25 mouse cellular contexts compared by ENCODE assay signal in the genomic region with DNA sequence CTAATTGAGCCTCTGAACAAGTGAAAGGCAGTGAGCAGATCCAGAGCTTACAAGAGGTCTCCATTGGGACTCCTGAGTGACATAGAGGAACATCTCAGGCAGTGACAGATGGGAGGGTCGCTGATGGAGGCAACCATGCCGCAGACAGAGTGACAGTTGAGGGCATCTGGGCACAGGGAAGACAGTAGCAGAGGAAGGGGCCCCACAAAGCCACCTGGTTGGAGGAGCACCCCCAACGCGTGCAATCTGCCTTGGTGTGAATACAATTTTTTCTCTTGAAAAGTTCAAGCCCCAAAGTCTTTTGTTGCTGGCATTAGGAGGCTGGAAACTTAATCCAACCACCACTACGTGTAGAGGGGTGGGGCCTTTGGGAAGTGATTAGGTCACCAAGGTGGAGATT. TPM values are rescaled to one million over a fixed set of nuclear protein-coding genes. Genes with fewer than 3 reads are reported as not detected.
A peak's percentile ranks its signal among the peaks of the same experiment; 100 is the strongest.
DNase-seq lines count a peak whose midpoint lies in the region; ATAC-seq and TF ChIP-seq lines count a peak whose summit lies in the region.
"Had no signal": no experiment of that assay in that cellular context is flagged by ENCODE, and none has a peak within 500 bp of the region (broad histone marks: within the 10 kb centered on the region; RNA-seq: fewer than 3 reads in every experiment).

No protein-coding gene starts in this region.

- DNase-seq in forebrain, embryonic 14.5 days (ENCODE audit: low spot score): no peak
- peak; percentile 75 for DNase-seq in midbrain, embryonic 11.5 days (ENCODE audit: low spot score, missing footprints)
- DNase-seq in midbrain, embryonic 14.5 days: no peak
- DNase-seq in stomach, postnatal 0 days (ENCODE audit: low spot score): no peak
- DNase-seq in spleen, postnatal 14 days (ENCODE audit: low spot score in 2 of 2): no peak
- DNase-seq in lung, postnatal 14 days: no peak
- DNase-seq: adrenal gland, adult 2 months; B cell, adult 2 months; cerebellum, adult 11 months; cerebellum, adult 2 months; cerebellum, adult 9-11 months; gastrocnemius, postnatal 25 days; heart, adult 18-20 months; heart, postnatal 10 days; heart, postnatal 36 days had no signal

- ATAC-seq in forebrain, embryonic 12.5 days (ENCODE audit: low FRiP score): no peak
- no peak for ATAC-seq in forebrain, embryonic 14.5 days
- ATAC-seq in midbrain, embryonic 11.5 days (ENCODE audit: low FRiP score): no peak
- ATAC-seq in midbrain, embryonic 14.5 days (ENCODE audit: low FRiP score, low TSS enrichment): no peak
- ATAC-seq in stomach, postnatal 0 days (ENCODE audit: low FRiP score, low TSS enrichment): no peak
- ATAC-seq: forebrain, embryonic 13.5 days; hindbrain, embryonic 16.5 days had no signal

- WGBS in forebrain, embryonic 12.5 days: 71% methylated on average over 5 of the region's 5 CpGs
- 59% methylated on average over 5 of the region's 5 CpGs for WGBS in forebrain, embryonic 14.5 days
- 66% methylated on average over 5 of the region's 5 CpGs for WGBS in midbrain, embryonic 11.5 days
- 62% methylated on average over 5 of the region's 5 CpGs for WGBS in midbrain, embryonic 14.5 days
- WGBS in small intestine, adult 2 months: 60% methylated on average over 5 of the region's 5 CpGs
- 47% methylated on average over 5 of the region's 5 CpGs for WGBS in stomach, postnatal 0 days

- no peaks in the 10 kb centered on the region for H3K36me3 ChIP-seq in forebrain, embryonic 12.5 days (replicated peaks)
- no peaks in the 10 kb centered on the region for H3K36me3 ChIP-seq in forebrain, embryonic 14.5 days (ENCODE audit: control insufficient read depth, insufficient read depth, low read length)
- no peaks in the 10 kb centered on the region for H3K36me3 ChIP-seq in midbrain, embryonic 11.5 days (ENCODE audit: control insufficient read depth, insufficient read depth, low read length)
- no peaks in the 10 kb centered on the region for H3K36me3 ChIP-seq in midbrain, embryonic 14.5 days (ENCODE audit: control insufficient read depth, insufficient read depth, low read length)
- H3K36me3 ChIP-seq in small intestine, adult 2 months (ENCODE audit: control insufficient read depth, insufficient read depth, low read length): peaks cover 2% of the 10 kb centered on the region; the same call in 1 of the 2 replicates
- no peaks in the 10 kb centered on the region for H3K36me3 ChIP-seq in stomach, postnatal 0 days (ENCODE audit: control insufficient read depth, insufficient read depth, low read length)
- H3K36me3 ChIP-seq: embryonic facial prominence, embryonic 12.5 days; embryonic facial prominence, embryonic 15.5 days; heart, embryonic 12.5 days; heart, embryonic 15.5 days; hindbrain, embryonic 10.5 days; hindbrain, embryonic 13.5 days had no signal

- H3K9ac ChIP-seq in forebrain, embryonic 12.5 days: 0 out of 2 replicates have a peak overlapping the region, but pooled peaks have one; percentile 12
- no peak overlapping the region for H3K9ac ChIP-seq in forebrain, embryonic 14.5 days (ENCODE audit: low read length)
- H3K9ac ChIP-seq in midbrain, embryonic 11.5 days (ENCODE audit: low read length): no peak overlapping the region
- no peak overlapping the region for H3K9ac ChIP-seq in midbrain, embryonic 14.5 days (replicated peaks; ENCODE audit: low read length)
- H3K9ac ChIP-seq in stomach, postnatal 0 days (ENCODE audit: low read length): no peak overlapping the region
- H3K9ac ChIP-seq: embryonic facial prominence, embryonic 15.5 days; heart, embryonic 15.5 days had no signal

- H3K9me3 ChIP-seq in forebrain, embryonic 12.5 days: no peaks in the 10 kb centered on the region
- H3K9me3 ChIP-seq in forebrain, embryonic 14.5 days (replicated peaks; ENCODE audit: control insufficient read depth, low read length): no peaks in the 10 kb centered on the region
- no peaks in the 10 kb centered on the region for H3K9me3 ChIP-seq in midbrain, embryonic 11.5 days (ENCODE audit: control insufficient read depth, low read length)
- H3K9me3 ChIP-seq in midbrain, embryonic 14.5 days (ENCODE audit: control insufficient read depth, low read length): no peaks in the 10 kb centered on the region
- no peaks in the 10 kb centered on the region for H3K9me3 ChIP-seq in stomach, postnatal 0 days (ENCODE audit: control insufficient read depth, low read length)
- H3K9me3 ChIP-seq: embryonic facial prominence, embryonic 12.5 days; embryonic facial prominence, embryonic 15.5 days; forebrain, embryonic 13.5 days; heart, embryonic 12.5 days; heart, embryonic 15.5 days; hindbrain, embryonic 10.5 days; hindbrain, embryonic 13.5 days had no signal

- TF ChIP-seq EP300 in stomach, postnatal 0 days (optimal IDR thresholded peaks at IDR 0.05): no peak

- peaks cover 32% of the 10 kb centered on the region for H3K27me3 ChIP-seq in forebrain, embryonic 12.5 days
- H3K27me3 ChIP-seq in forebrain, embryonic 14.5 days (replicated peaks; ENCODE audit: control insufficient read depth, insufficient read depth, low read length): peaks cover 16% of the 10 kb centered on the region; the same call in 1 of the 2 replicates
- peaks cover 14% of the 10 kb centered on the region; the same call in 1 of the 2 replicates for H3K27me3 ChIP-seq in midbrain, embryonic 11.5 days (ENCODE audit: control insufficient read depth, insufficient read depth, low read length)
- peaks cover 17% of the 10 kb centered on the region; the same call in 1 of the 2 replicates for H3K27me3 ChIP-seq in midbrain, embryonic 14.5 days (ENCODE audit: control insufficient read depth, insufficient read depth, low read length)
- no peaks in the 10 kb centered on the region for H3K27me3 ChIP-seq in small intestine, adult 2 months (ENCODE audit: control insufficient read depth, insufficient read depth, low read length)
- H3K27me3 ChIP-seq in stomach, postnatal 0 days (ENCODE audit: control insufficient read depth, insufficient read depth, low read length): no peaks in the 10 kb centered on the region

- no peak overlapping the region for H3K4me3 ChIP-seq in forebrain, embryonic 12.5 days (replicated peaks)
- no peak overlapping the region for H3K4me3 ChIP-seq in forebrain, embryonic 14.5 days (ENCODE audit: low read depth, low read length)
- no peak overlapping the region for H3K4me3 ChIP-seq in midbrain, embryonic 11.5 days (ENCODE audit: low read depth, low read length)
- no peak overlapping the region for H3K4me3 ChIP-seq in midbrain, embryonic 14.5 days (replicated peaks; ENCODE audit: low read depth, low read length)
- no peak overlapping the region for H3K4me3 ChIP-seq in small intestine, adult 2 months (ENCODE audit: low read depth, low read length)
- H3K4me3 ChIP-seq in stomach, postnatal 0 days (ENCODE audit: low read depth, low read length): no peak overlapping the region
- H3K4me3 ChIP-seq: forebrain, embryonic 13.5 days had no signal

- H3K4me2 ChIP-seq in forebrain, embryonic 12.5 days: no peak overlapping the region
- H3K4me2 ChIP-seq in forebrain, embryonic 14.5 days (ENCODE audit: low read length): no peak overlapping the region
- H3K4me2 ChIP-seq in midbrain, embryonic 11.5 days: no peak overlapping the region
- no peak overlapping the region for H3K4me2 ChIP-seq in midbrain, embryonic 14.5 days (ENCODE audit: low read length)
- no peak overlapping the region for H3K4me2 ChIP-seq in stomach, postnatal 0 days (replicated peaks; ENCODE audit: low read depth)

- peaks cover 3% of the 10 kb centered on the region; the same call in 1 of the 2 replicates for H3K4me1 ChIP-seq in forebrain, embryonic 12.5 days
- H3K4me1 ChIP-seq in forebrain, embryonic 14.5 days (ENCODE audit: control insufficient read depth, insufficient read depth, low read length): no peaks in the 10 kb centered on the region
- H3K4me1 ChIP-seq in midbrain, embryonic 11.5 days (ENCODE audit: control insufficient read depth, insufficient read depth, low read length): no peaks in the 10 kb centered on the region
- H3K4me1 ChIP-seq in midbrain, embryonic 14.5 days (ENCODE audit: control insufficient read depth, insufficient read depth, low read length): no peaks in the 10 kb centered on the region
- H3K4me1 ChIP-seq in small intestine, adult 2 months (ENCODE audit: control insufficient read depth, insufficient read depth, insufficient read length, low read length): peaks cover 14% of the 10 kb centered on the region; the same call in 1 of the 2 replicates
- no peaks in the 10 kb centered on the region for H3K4me1 ChIP-seq in stomach, postnatal 0 days (replicated peaks; ENCODE audit: control insufficient read depth, insufficient read depth)
- H3K4me1 ChIP-seq: forebrain, embryonic 13.5 days had no signal

- no peak for TF ChIP-seq POLR2A in small intestine, adult 2 months (IDR thresholded peaks at IDR 0.05; ENCODE audit: low read depth, low read length)

- H3K27ac ChIP-seq in forebrain, embryonic 12.5 days: no peak overlapping the region
- no peak overlapping the region for H3K27ac ChIP-seq in forebrain, embryonic 14.5 days (ENCODE audit: low read depth, low read length)
- H3K27ac ChIP-seq in midbrain, embryonic 11.5 days (ENCODE audit: low read depth, low read length): no peak overlapping the region
- no peak overlapping the region for H3K27ac ChIP-seq in midbrain, embryonic 14.5 days (replicated peaks; ENCODE audit: low read depth, low read length)
- peak overlapping the region; percentile 83 for H3K27ac ChIP-seq in small intestine, adult 2 months (ENCODE audit: insufficient read depth, low read depth, low read length)
- peak overlapping the region; percentile 61 for H3K27ac ChIP-seq in stomach, postnatal 0 days (replicated peaks)
- H3K27ac ChIP-seq: embryonic facial prominence, embryonic 12.5 days; forebrain, embryonic 13.5 days; heart, embryonic 15.5 days; hindbrain, embryonic 13.5 days had no signal

- no peak for TF ChIP-seq CTCF in small intestine, adult 2 months (IDR thresholded peaks at IDR 0.05; ENCODE audit: extremely low read depth, insufficient read length, insufficient replicate concordance, low read depth, low read length)
- TF ChIP-seq CTCF in stomach, postnatal 0 days (IDR thresholded peaks at IDR 0.05; ENCODE audit: low read depth): no peak

RNA-seq across cellular contexts. Expression of a gene that starts 23.4 kb away (rescaled TPM):
- polyA plus RNA-seq in forebrain, embryonic 12.5 days (2016; fragmentation: Nextera tagmentation; extraction: Ambion mirVana): 10.2 and 10.8 TPM in 2 replicates
- polyA plus RNA-seq in forebrain, embryonic 14.5 days (2014; fragmentation: Nextera tagmentation; extraction: Ambion mirVana): 11.8 and 18.4 TPM in 2 replicates
- 4.6 and 4.8 TPM in 2 replicates for polyA plus RNA-seq in midbrain, embryonic 11.5 days (2014; fragmentation: Nextera tagmentation; extraction: Ambion mirVana)
- polyA plus RNA-seq in midbrain, embryonic 14.5 days (2014; fragmentation: Nextera tagmentation; extraction: Ambion mirVana): 25.2 and 30.2 TPM in 2 replicates
- polyA plus RNA-seq in small intestine, adult 2 months (2012; rRNA removed): 1.9 and 2.1 TPM in 2 replicates
- polyA plus RNA-seq in stomach, postnatal 0 days (2015; fragmentation: Nextera tagmentation; extraction: Ambion mirVana): 0.15 and 0.27 TPM in 2 replicates
- polyA plus RNA-seq: heart, embryonic 15.5 days had no signal

RNA-seq across cellular contexts. Expression of a gene that starts 24.3 kb away (rescaled TPM):
- 1.5 and 1.9 TPM in 2 replicates for polyA plus RNA-seq in forebrain, embryonic 12.5 days (2016; fragmentation: Nextera tagmentation; extraction: Ambion mirVana)
- polyA plus RNA-seq in forebrain, embryonic 14.5 days (2014; fragmentation: Nextera tagmentation; extraction: Ambion mirVana): 4.0 and 5.4 TPM in 2 replicates
- polyA plus RNA-seq in midbrain, embryonic 11.5 days (2014; fragmentation: Nextera tagmentation; extraction: Ambion mirVana): 1.5 and 2.4 TPM in 2 replicates
- 5.2 and 8.5 TPM in 2 replicates for polyA plus RNA-seq in midbrain, embryonic 14.5 days (2014; fragmentation: Nextera tagmentation; extraction: Ambion mirVana)
- 139 and 454 TPM in 2 replicates for polyA plus RNA-seq in small intestine, adult 2 months (2012; rRNA removed)
- 83.2 and 87.1 TPM in 2 replicates for polyA plus RNA-seq in stomach, postnatal 0 days (2015; fragmentation: Nextera tagmentation; extraction: Ambion mirVana)

RNA-seq across cellular contexts. Expression of a gene that starts 34.5 kb away (rescaled TPM):
- not detected in 2 replicates for polyA plus RNA-seq in forebrain, embryonic 12.5 days (2016; fragmentation: Nextera tagmentation; extraction: Ambion mirVana)
- polyA plus RNA-seq in forebrain, embryonic 14.5 days (2014; fragmentation: Nextera tagmentation; extraction: Ambion mirVana): not detected in 2 replicates
- not detected in 2 replicates for polyA plus RNA-seq in midbrain, embryonic 11.5 days (2014; fragmentation: Nextera tagmentation; extraction: Ambion mirVana)
- polyA plus RNA-seq in midbrain, embryonic 14.5 days (2014; fragmentation: Nextera tagmentation; extraction: Ambion mirVana): not detected in 2 replicates
- polyA plus RNA-seq in small intestine, adult 2 months (2012; rRNA removed): 0.20 and 0.38 TPM in 2 replicates
- 0.39 and 0.56 TPM in 2 replicates for polyA plus RNA-seq in stomach, postnatal 0 days (2015; fragmentation: Nextera tagmentation; extraction: Ambion mirVana)
- polyA plus RNA-seq: adrenal gland, adult 2 months; cerebellum, adult 2 months; embryonic facial prominence, embryonic 12.5 days; forebrain, embryonic 13.5 days; heart, embryonic 12.5 days; heart, embryonic 15.5 days; hindbrain, embryonic 10.5 days; hindbrain, embryonic 13.5 days; hindbrain, embryonic 16.5 days had no signal

RNA-seq across cellular contexts. Expression of a gene that starts 39.1 kb away (rescaled TPM):
- polyA plus RNA-seq in forebrain, embryonic 12.5 days (2016; fragmentation: Nextera tagmentation; extraction: Ambion mirVana): 1.1 and 1.5 TPM in 2 replicates
- polyA plus RNA-seq in forebrain, embryonic 14.5 days (2014; fragmentation: Nextera tagmentation; extraction: Ambion mirVana): 0.11 and 0.15 TPM in 2 replicates
- polyA plus RNA-seq in midbrain, embryonic 11.5 days (2014; fragmentation: Nextera tagmentation; extraction: Ambion mirVana): 0.57 and 1.4 TPM in 2 replicates
- 0.46 and 0.90 TPM in 2 replicates for polyA plus RNA-seq in midbrain, embryonic 14.5 days (2014; fragmentation: Nextera tagmentation; extraction: Ambion mirVana)
- polyA plus RNA-seq in small intestine, adult 2 months (2012; rRNA removed): 64.5 and 102 TPM in 2 replicates
- 21.6 and 24.8 TPM in 2 replicates for polyA plus RNA-seq in stomach, postnatal 0 days (2015; fragmentation: Nextera tagmentation; extraction: Ambion mirVana)

RNA-seq across cellular contexts. Expression of a gene that starts 42.3 kb away (rescaled TPM):
- 26.5 and 30.1 TPM in 2 replicates for polyA plus RNA-seq in forebrain, embryonic 12.5 days (2016; fragmentation: Nextera tagmentation; extraction: Ambion mirVana)
- polyA plus RNA-seq in forebrain, embryonic 14.5 days (2014; fragmentation: Nextera tagmentation; extraction: Ambion mirVana): 16.3 and 19.7 TPM in 2 replicates
- polyA plus RNA-seq in midbrain, embryonic 11.5 days (2014; fragmentation: Nextera tagmentation; extraction: Ambion mirVana): 11.8 and 14.9 TPM in 2 replicates
- 17.2 and 19.2 TPM in 2 replicates for polyA plus RNA-seq in midbrain, embryonic 14.5 days (2014; fragmentation: Nextera tagmentation; extraction: Ambion mirVana)
- 87.3 and 164 TPM in 2 replicates for polyA plus RNA-seq in small intestine, adult 2 months (2012; rRNA removed)
- 23.6 and 24.5 TPM in 2 replicates for polyA plus RNA-seq in stomach, postnatal 0 days (2015; fragmentation: Nextera tagmentation; extraction: Ambion mirVana)

Comparison
In these comparisons a context has a peak if more than half of its experiments do, and no peak if none do; other contexts are left out.
1. H3K27ac ChIP-seq: peak in small intestine, adult 2 months (single experiment) and stomach, postnatal 0 days (single experiment); none in forebrain, embryonic 12.5 days (single experiment), forebrain, embryonic 14.5 days (single experiment), midbrain, embryonic 11.5 days (single experiment) and midbrain, embryonic 14.5 days (single experiment).